Mouse (Mus musculus) heart, postnatal 25 days (tissue): ENCODE measurements around the gene Gpr182. TPM values are rescaled to one million over a fixed set of nuclear protein-coding genes. Genes with fewer than 3 reads are reported as not detected.
"Not testable (repeated sequence)": the region's sequence is repeated elsewhere in the genome, so short reads cannot be mapped to it uniquely, and the experiment has no call there.

ENCODE experiments used
- DNase-seq: peaks from one replicate; pipeline ENCODE4 v3.0.0; 2022; ENCODE audit warnings: low spot score
- intact Hi-C: fragments of 180-260 bp; cut with DNase I; formaldehyde crosslinking; loops from one replicate; pipeline ENCODE4 v1.15.1; 2025
- total RNA-seq, 2 experiments: library from RNA; stranded (reverse); gene quantifications; 2 replicates each; pipeline ENCODE4 v1.2.3; 2021

Gene Gpr182
- 1 to 10 TPM; 3.4 to 3.8 TPM for total RNA-seq

- peak; percentile 20 for DNase-seq
- intact Hi-C loops: no loop called here
Measured at GRCm38 (mm10) chr10:127751548-127751947, at the start of gene Gpr182. Gpr182 (minus strand) TSS chr10:127751732.

GRCm38 (mm10) chr10:127800891-127801290 is 49.4 kb upstream of the Gpr182 start, which contains the start of gene Rdh16:
Rdh16 (plus strand) TSS chr10:127801152.
- intact Hi-C loops: no loop called here
- no peak for DNase-seq

- intact Hi-C loops: no loop called here
- DNase-seq: no peak
Measured at GRCm38 (mm10) chr10:127799295-127799694, 47.8 kb upstream of the Gpr182 start.

- intact Hi-C loops, DNase-seq: not testable (repeated sequence)
Measured at GRCm38 (mm10) chr10:127785411-127785810, 33.9 kb upstream of the Gpr182 start.

- DNase-seq, intact Hi-C loops: not testable (repeated sequence)
Measured at GRCm38 (mm10) chr10:127782321-127782720, 30.8 kb upstream of the Gpr182 start.

- DNase-seq: no peak
- intact Hi-C loops: no loop called here
Measured at GRCm38 (mm10) chr10:127776011-127776410, 24.5 kb upstream of the Gpr182 start, which contains the start of gene Rdh9. Rdh9 (plus strand) TSS chr10:127776386.

- DNase-seq: no peak
- intact Hi-C loops: no loop called here
Measured at GRCm38 (mm10) chr10:127766564-127766963, 15.0 kb upstream of the Gpr182 start.

GRCm38 (mm10) chr10:127763914-127764680 is 12.6 kb upstream of the Gpr182 start:
- DNase-seq: no peak
- intact Hi-C loops: no loop called here

- intact Hi-C loops, DNase-seq: not testable (repeated sequence)
Measured at GRCm38 (mm10) chr10:127762926-127763325, 11.4 kb upstream of the Gpr182 start.

- intact Hi-C loops: no loop called here
- no peak for DNase-seq
Measured at GRCm38 (mm10) chr10:127759181-127760110, 7.9 kb upstream of the Gpr182 start, which contains the start of the genes Rdh1 and Rdh16f1. Rdh1 (plus strand) TSS chr10:127759721. Rdh16f1 (plus strand) TSS chr10:127759787.

GRCm38 (mm10) chr10:127755770-127756468 is 4.4 kb upstream of the Gpr182 start:
- intact Hi-C loops: no loop called here

GRCm38 (mm10) chr10:127755246-127755645 is 3.7 kb upstream of the Gpr182 start:
- intact Hi-C loops: no loop called here
- no peak for DNase-seq

More at GRCm38 (mm10) chr10:127755770-127756468, 4.4 kb upstream of the Gpr182 start:
- DNase-seq: no peak

GRCm38 (mm10) chr10:127754566-127755166 is 3.1 kb upstream of the Gpr182 start:
- DNase-seq: no peak
- intact Hi-C loops: no loop called here

GRCm38 (mm10) chr10:127750136-127750777 is 1.3 kb downstream of the Gpr182 start:
- DNase-seq: no peak
- intact Hi-C loops: no loop called here

- intact Hi-C loops: no loop called here
- DNase-seq: peak; percentile 40
Measured at GRCm38 (mm10) chr10:127748847-127749612, 2.5 kb downstream of the Gpr182 start.

GRCm38 (mm10) chr10:127747254-127747653 is 4.3 kb downstream of the Gpr182 start:
- intact Hi-C loops: no loop called here
- no peak for DNase-seq

- DNase-seq: no peak
- intact Hi-C loops: no loop called here
Measured at GRCm38 (mm10) chr10:127745886-127746285, 5.6 kb downstream of the Gpr182 start.

- no peak for DNase-seq
- intact Hi-C loops: loop anchor here (5.0 kb wide), 1 partner anchor 263 kb away; the partner anchor contains the start of gene Hsd17b6
Measured at GRCm38 (mm10) chr10:127744661-127745060, 6.9 kb downstream of the Gpr182 start.
